Mouse (Mus musculus) testis, adult 2 months (tissue): ENCODE measurements around the gene Casp9.

Source experiments
- CTCF ChIP-seq: fragments of 200-500 bp; IDR thresholded peaks from 2 replicates; pipeline ENCODE4 v1.5.1; 2012; ENCODE audit warnings: low read depth, mild to moderate bottlenecking, inconsistent platforms, low read length, moderate library complexity; ENCODE audit not compliant: control insufficient read depth, insufficient read depth, insufficient replicate concordance
- POLR2A ChIP-seq: fragments of 200-500 bp; IDR thresholded peaks from 2 replicates; pipeline ENCODE4 v1.6.1; 2012; ENCODE audit warnings: low read depth, mild to moderate bottlenecking, inconsistent platforms, low read length, moderate library complexity; ENCODE audit not compliant: control insufficient read depth

DNA sequence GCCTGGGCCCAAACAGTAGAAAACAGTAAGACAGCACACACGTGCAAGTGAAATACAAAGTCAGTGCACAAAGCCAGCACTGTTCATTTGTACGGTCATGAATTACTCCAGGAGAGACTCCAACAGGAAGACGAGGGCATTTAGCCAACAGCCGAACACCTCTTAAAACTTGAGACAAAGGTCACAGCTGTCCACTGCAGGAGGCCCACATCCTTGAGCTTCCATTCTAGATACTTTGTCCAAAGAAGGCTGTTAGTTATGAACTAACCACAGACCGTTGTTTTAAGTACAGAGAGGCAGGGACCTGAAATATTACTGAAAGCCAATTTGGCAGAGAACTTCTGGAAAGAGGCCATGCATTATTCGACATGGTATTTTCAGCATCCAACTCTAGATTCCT lies 6.4 kb upstream of the Casp9 start:
- TF ChIP-seq POLR2A (no peak), CTCF (no peak)
